Mouse (Mus musculus) monocyte, adult 5-6 weeks (primary cell): ENCODE data around the gene Myo18a. TPM values are rescaled to one million over a fixed set of nuclear protein-coding genes. Genes with fewer than 3 reads are reported as not detected.

ENCODE experiments used
- ATAC-seq: fragments of 153-309, 156-312 bp; replicated peaks from 2 replicates; pipeline ENCODE4 v1.8.0; 2017; ENCODE audit warnings: mild to moderate bottlenecking; ENCODE audit not compliant: low TSS enrichment, insufficient number of reproducible peaks, severe bottlenecking, poor library complexity, low FRiP score
- total RNA-seq: library from RNA; stranded (forward); fragments of 200-1000, 200-491, 200-594 nt; gene quantifications from 3 replicates; pipeline ENCODE4 v1.2.3, GENCODE M21; 2017

Myo18a gene
- total RNA-seq, 1 experiment from 2014 or later: 145 TPM

DNA sequence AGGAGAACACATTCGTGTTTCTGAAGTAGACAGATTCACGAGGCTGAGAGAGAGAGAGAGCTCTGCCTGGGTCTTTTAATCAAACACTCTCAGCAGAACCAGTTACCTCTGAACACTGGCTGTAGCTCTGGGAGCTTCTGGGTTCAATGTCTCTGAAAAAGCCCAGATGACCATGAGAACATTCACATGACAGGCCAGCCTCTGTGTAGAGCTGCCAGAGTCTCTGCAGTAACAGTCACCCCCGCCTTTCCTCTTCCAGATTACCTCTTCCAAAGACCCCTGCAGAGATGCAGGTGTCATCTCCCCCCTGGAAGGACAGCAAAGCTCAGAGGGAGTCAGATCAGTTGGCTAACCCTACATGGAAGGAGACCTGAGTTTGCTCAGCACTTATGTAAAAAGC lies 89.1 kb downstream of the Myo18a start:
- no peak for ATAC-seq

DNA sequence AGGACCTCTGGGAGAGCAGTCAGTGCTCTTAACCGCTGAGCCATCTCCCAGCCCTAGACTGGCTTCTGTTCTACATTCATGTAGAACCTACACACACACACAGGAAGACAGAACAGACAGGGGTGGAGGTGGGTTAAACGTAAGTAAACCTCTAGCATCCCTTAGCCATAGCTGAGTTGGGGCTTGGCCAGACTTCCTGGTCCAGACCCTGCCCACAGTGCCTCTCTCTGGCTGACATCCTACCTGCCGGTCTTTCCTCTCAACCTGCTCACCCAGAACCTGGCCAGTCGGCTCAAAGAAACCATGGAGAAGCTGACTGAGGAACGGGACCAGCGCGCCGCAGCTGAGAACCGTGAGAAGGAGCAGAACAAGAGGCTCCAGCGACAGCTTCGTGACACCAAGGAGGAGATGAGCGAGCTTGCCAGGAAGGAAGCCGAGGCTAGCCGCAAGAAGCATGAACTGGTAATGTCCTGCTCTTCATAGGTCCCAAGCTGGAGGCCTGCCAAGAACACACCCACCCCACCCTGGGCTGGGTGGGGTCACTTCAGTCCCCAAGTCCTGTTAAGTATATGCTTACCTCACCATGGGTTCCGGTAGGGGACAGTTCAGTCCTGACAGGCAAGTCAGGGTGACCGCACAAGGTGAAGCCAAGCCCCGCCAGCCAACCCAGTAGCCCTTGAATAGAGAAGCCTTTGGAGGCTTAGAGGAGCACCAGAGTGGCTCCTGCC lies 90.1 kb downstream of the Myo18a start:
- ATAC-seq: no peak

DNA sequence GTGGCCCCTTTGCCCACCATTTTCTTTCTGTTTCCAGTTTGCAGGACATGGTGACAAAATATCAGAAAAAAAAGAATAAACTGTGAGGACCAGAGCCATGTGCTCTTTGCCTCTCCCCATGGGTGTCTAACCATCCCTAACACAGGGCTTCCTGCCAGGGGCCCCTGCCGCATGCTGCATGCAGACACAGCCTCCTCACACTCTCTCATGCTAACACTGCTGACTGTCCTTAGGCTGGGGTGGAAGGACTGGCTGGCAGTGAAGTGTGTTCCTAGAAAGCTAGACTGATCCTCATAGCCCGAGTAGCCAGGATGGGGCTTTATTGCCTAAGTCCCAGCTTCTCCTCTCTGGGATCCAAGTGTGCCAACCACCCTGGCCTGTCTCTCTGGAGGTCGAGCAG lies 91.6 kb downstream of the Myo18a start:
- ATAC-seq: no peak

DNA sequence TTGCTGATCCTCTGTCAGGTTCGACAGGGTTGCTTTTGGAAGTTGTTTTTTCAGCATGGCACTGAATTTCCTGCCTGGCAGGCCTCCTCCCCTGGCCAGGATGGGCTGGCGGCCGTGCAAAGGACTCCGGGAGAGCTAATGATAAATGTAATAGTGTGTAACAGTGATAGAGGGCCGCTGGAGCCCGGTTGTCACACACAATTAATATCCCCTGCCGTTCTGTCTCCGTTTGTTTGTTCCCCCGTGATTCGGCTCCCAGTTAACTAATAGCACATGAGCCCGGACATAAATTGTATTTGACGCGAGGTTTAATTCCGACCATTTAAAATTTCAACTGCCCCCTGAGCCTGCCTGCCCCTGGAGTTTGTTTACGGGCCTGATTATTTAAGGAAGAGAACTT lies 92.3 kb downstream of the Myo18a start:
- no peak for ATAC-seq

DNA sequence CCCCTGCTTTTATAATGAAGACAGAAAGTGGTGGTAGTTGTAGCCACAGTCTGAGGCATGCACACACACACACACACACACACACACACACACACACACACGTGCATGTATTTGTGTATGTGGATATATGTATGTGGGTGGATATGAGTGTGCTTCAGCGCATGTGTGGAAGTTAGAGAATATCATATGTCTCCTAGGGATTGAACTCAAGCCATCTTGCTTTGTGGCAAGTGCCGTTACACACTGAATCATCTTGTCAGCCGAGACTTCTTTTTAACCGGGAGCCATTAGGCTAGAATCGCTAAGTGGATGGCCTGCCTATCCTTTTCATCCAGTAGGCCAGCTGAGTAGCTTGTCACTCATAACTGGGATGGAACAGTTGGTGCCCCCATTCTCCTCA lies 94.0 kb downstream of the Myo18a start:
- ATAC-seq: no peak

DNA sequence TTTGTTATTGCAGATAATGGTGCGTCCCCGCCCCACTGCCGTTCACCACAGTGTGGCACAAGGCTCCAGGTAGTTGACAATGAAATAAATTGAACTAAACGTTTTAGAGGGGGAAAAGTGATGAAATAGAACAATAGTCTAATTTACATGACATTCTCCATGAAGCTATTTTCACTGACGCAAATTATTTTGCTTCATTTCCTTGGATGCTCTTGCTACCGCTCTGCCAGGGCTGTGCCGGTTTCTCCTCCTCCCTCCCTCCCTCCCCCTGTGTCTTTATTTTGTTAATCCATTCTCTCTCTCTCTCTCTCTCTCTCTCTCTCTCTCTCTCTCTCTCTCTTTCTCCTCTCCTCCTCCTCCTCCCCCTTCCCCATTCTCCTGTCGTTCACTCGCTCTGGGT lies 95.5 kb downstream of the Myo18a start:
- no peak for ATAC-seq

DNA sequence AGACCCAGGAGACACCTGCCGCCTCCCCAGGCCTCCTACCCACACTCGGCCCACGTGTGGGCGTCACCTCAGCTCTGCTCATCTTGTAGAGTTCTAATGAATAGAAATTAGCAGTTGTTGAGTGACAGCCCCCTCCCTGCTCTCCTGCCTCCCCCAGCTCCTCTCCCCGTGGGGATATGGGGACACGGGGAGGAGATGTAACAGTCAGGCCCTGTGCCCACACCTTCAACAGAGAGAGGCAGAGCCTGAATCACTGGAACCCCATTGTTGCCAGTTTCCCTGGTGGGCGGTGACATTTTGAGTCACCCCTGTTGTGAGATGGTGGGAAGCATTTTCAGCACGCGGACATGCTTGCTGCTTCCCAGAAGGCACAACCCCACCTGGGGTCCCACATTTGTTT lies 97.9 kb downstream of the Myo18a start:
- ATAC-seq: no peak

DNA sequence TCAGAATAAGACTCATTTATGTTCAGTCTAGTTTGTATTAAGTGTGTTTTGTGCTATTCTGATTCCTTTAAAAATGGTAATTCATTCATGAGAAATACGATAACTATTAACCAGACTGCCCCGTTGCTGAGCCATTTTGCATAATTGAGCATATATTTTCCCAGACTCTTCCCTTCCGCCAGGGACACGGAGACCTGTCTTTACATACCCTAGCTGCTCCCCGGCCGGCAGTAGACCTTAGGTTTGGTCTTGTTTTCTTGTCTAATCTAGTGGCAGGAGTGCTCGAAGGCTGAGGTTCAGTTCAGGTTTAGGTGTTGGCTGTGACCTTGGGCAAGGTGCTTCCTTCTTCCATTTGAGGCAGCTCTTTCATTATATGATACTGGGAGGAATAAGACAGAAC lies 99.8 kb downstream of the Myo18a start:
- ATAC-seq: no peak

DNA sequence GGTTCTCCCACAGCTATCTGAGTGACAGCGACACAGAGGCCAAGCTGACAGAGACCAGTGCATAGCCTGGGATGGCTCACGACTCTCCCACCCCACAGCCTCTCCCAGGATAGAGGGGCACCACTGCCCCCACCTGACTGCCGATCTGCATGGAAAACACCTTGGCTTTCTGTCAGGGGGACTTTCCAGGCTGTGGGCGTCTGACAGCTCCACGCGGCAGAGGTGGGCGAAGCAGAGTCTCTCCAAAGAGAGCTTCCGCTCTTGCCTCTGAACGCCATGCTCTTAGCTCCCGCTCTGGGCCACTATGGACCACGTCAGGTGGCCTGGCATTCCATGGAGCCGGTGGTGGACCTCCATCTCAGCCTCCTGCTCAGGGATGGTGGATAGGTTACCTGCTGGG lies 101.7 kb downstream of the Myo18a start:
- ATAC-seq: no peak

DNA sequence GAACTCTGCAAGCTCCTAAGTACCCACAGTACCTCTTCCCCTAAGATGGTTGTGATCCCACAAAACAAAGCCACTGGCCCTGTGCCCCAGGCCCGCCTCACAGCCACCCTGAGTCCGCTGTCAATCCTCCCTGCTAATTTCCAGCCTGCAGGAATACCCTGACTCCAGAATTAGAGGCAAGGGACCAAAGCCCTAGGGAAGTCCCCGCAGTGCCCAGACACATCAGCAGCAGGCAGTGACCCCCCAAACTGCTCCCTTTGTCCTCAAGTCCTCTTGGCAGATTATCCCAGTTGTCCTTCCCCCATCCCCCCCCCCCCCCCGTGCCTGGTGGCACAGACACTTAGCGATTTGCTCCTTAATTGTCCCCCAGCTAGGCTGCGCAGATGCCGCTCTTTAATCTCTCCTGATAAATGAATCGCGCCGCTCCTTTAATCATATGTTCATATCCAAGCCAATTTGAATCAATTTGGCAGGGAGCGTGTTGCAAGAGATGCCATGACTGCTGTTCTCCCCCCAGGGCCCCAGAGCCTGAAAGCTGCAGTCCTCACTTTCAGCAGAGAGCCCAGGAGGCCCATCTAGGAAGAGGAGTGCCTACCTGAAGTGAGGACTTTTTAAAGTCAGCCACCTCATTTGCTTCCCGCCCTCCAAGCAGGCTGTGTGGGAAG lies 104.5 kb downstream of the Myo18a start:
- no peak for ATAC-seq

DNA sequence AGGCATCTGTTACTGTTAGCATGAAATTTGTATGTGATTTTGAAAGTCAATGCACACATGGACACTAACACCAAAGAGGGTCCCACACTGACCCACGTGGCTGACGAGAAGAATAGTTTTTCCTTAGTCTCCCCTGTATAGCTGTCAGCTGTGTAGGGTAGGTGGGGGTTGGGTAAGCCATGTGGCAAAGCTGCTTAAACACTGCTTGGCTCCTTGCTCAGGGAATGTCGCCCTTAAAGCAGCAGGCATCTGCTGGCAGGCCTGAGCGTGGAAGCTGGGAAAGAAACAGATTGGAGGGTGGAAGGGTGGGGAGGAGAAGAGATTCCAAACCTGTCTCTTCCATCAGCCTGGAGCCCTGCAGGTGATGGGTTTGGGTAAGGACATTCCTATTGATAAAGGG lies 108.4 kb downstream of the Myo18a start:
- ATAC-seq: no peak

DNA sequence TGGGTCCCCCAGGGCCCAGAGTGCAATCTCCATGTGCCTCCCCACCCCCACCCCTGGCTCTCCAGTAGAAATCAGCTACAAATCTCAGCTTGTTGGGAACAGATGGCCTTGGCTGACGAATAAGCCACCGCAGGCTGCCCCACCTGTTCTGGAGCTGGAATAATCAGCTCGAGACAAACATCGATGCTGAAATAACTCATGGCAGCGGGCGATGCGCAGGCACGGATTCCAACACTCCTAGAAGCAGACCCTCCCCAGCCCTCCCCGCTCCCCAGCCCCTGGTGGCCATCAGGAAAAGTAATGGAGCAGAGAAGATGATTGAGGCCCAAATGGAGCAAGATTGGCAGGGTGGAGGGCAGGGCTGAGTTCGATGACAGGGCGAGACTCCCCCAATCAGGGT lies 109.2 kb downstream of the Myo18a start:
- ATAC-seq: no peak

DNA sequence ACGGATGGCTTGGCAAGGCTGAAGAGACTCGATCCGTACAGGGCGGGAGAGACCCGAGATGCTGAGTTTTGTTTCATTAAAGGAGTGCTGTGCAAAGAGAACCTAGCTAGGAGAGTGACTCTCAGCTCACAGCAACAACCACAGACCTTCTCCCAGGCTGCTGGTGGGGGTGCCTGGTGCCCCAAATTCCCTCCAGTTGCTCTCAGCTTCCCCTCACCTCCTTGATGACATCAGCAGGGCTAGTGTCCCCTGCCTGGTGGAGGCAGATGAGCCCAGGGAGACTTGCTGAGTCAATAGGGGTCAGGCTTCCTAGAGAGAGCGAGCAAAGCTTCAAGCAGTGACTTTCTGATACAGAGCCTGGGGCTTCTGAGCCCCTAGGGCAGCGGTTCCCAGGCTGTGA lies 109.6 kb downstream of the Myo18a start:
- ATAC-seq: no peak

DNA sequence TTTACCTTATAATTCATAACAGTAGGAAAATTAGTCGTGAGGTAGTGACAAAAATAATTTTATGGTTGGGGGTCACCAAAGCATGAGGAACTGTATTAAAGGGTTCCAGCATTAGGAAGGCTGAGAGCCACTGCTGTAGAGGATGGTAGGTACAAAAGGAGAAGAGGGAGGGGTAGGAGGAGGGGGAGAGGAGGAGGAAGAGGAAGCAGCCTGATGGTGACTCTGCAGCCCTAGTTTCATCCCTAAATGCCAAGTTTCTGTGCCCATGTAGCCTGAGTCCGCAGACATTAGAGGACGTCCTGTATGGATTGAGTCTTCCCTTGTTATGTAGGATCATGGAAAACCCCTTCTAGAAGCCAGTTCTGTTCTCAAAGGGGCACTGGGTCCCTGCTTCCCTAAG lies 110.1 kb downstream of the Myo18a start:
- ATAC-seq: peak; percentile 54; the same call in 1 of the 2 replicates

DNA sequence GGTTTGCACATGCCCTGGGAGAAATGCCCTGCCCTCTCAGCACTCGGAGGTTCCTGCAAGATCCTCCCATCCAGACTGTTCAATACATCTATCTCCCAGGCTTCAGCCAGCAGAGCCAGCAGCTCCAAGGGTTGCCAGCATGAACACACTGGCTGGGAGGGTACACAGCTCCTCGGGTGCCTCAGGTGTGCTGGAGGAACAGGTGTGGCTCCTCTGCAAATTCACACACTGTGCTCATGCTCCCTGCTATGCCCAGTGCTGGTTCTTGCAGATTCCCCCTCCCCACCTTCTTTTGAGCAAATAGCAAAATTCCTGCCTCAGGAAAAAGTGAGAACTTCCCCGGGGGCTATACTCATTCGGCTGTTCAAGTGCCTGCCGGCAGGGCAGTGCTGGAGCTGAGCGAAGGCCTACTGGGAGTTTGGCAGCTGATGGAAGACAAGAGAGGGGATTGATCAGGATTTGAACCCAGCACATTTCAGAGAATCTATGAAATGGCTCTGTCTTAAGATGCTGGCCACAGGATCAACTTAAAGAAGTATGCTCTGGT lies 111.7 kb downstream of the Myo18a start:
- no peak for ATAC-seq

DNA sequence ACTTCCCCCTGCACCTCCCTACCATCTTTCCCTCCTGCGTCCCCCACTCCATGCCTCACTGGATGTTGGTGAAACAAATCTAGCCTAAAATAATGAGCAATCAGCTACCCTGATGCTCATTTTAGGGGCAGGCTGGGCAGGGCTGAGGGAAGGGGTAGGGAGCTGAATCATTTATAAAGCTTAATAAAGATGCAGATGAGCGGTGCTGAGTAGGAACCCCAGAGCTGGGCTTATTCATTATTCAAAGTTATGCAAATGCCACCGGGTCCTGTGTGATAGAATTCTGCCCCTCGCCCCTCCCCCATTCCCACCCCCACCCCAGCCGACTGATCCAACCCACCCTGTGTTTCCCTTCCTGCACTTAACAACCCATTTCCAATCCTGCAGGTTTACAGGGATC lies 112.2 kb downstream of the Myo18a start:
- ATAC-seq: no peak

DNA sequence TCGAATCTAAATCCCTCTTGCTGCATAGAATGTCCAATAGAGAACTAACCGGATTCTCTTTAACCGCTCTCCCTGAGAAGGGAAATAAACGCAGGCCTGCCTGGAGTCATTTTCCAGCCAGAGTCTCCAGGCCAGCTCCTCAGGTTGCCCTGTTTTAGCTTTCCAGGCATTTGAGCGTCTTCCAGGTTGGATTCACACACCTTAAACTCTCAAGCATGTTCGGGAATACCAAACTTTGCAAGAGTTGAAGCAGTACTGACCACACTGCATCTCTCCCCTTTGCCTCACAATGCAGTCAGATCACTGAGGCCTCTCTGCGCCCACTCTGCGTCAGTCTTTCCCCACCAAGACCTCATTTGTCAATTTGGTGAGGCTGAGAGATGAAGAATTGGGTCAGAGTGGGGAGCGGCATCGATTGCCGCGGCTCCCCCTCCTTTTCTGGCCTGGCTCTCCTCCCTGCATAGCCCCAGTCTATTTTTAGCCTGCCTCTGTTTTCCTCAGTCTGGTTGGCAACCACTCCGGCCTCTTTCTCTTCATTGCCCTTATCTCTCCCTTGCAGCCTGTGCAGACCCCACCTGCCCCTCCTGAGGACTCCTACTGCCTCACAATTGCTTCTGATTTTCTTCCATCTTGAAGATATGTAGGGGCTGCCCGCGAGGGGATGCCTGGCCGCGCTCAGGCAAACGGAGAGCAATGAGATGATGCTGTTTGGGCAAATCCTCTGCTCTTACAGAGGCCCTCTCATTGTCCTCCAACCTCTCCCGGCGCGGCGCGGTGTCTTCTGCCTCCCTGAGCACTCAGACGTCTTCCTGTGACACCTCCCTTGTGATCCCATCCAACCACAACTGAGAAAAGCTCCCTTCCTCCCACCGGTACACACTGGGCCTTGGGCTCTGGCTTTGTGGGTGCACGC lies 113.1 kb downstream of the Myo18a start:
- ATAC-seq: no peak

DNA sequence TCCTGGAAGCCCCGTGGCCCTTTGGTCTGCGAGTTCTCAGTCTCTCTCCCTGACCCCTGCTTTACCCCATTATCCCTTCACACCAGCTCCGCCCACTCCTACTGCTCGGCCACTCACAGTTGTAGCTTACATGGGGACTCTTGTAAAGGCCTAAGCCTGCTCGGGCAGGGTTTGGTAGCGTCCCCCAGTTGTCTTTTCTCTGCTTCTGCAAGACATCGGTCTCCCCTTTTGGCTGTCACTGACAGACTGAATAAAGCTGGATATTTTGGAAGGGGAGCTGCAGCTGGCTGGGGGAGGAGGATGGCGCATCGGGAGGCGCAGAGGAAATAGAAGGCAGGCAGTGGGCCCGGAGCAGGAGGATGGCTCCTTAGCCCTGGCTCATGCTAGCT lies 113.7 kb downstream of the Myo18a start:
- no peak for ATAC-seq

DNA sequence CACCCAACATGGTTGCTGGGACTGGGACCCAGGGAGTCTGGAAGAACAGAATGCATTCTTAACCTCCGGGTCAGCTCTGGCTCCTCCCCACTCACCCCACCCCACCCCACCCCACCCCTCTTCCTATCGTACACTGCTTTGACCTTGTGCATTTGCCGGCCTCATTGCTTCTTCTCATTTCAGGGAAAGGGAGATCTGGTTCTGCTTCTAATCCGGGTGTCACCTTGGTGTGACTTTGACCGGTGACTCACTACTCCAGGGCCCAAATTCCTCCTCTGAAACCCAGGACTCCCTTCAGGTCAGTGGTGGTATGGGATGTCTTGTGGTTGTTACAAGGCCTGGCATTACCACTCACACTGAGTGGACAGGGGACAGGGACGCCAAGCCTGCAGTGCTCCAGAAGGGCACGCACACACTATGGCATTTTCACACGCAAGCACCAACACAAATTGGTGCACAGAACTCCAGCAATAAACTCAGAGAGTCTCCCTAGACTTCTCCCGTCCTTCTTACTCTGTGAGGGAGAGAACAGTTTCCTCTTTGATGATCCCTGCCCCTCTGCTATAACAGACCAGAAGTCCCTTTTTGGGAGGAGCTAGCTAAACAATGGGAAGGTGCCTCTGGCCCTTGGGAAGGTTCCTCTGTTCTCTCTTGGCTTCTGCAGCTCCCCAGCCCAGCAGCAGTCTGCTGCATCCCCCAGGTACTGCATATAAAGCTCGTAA lies 121.6 kb downstream of the Myo18a start:
- no peak for ATAC-seq
